Comparison of ENCODE assay signal across 15 mouse cellular contexts in genomic region chr17:72557029-72557735, GRCm38 (mm10). TPM values are rescaled to one million over a fixed set of nuclear protein-coding genes. Genes with fewer than 3 reads are reported as not detected.
"Had no signal": no experiment of that assay in that cellular context is flagged by ENCODE, and none has a peak within 500 bp of the region (broad histone marks: within the 10 kb centered on the region; RNA-seq: fewer than 3 reads in every experiment).

No protein-coding gene starts in this region.

- H3K27ac ChIP-seq: layer of hippocampus, adult 2 months; limb, embryonic 13.5 days; liver, embryonic 14.5 days had no signal

- H3K4me1 ChIP-seq: limb, embryonic 13.5 days had no signal

- H3K27me3 ChIP-seq: limb, embryonic 13.5 days had no signal

- H3K9ac ChIP-seq: limb, embryonic 13.5 days; liver, embryonic 14.5 days had no signal

- H3K4me2 ChIP-seq: limb, embryonic 13.5 days had no signal

- H3K4me3 ChIP-seq: layer of hippocampus, adult 2 months; limb, embryonic 13.5 days; myocyte had no signal

- H3K36me3 ChIP-seq: limb, embryonic 13.5 days had no signal

- DNase-seq: kidney, postnatal 10 days; kidney, postnatal 4 days; lung, adult 18-20 months; midbrain, embryonic 14.5 days; right cerebral cortex, adult 18-20 months; right cerebral cortex, postnatal 25 days; thymus, adult 18-20 months; thymus, postnatal 25 days had no signal

- H3K9me3 ChIP-seq: limb, embryonic 13.5 days had no signal

RNA-seq across cellular contexts. Expression of gene Alk, which starts 47.2 kb away (rescaled TPM):
- total RNA-seq: liver, adult 2 months; megakaryocyte-erythroid progenitor cell, adult 5-6 weeks had no signal
- polyA plus RNA-seq: liver, adult 2 months; lung, embryonic 16.5 days; myocyte had no signal
